Mouse (Mus musculus) neural tube, embryonic 14.5 days (tissue): ENCODE measurements around the gene Limch1. TPM values are rescaled to one million over a fixed set of nuclear protein-coding genes. Genes with fewer than 3 reads are reported as not detected.
A peak's percentile ranks its signal among the peaks of the same experiment; 100 is the strongest.

Experiments
- ATAC-seq: fragments of 200-750 bp; cut with Nextera tagmentation; 2 replicates; pipeline ENCODE4 v1.8.0; 2017; ENCODE audit warnings: low read depth, mild to moderate bottlenecking, moderate TSS enrichment, moderate library complexity
- H3K27ac ChIP-seq: fragments of 300-500 bp; sonication (generic); 2 replicates; pipeline ENCODE4 v1.5.1; 2014; ENCODE audit warnings: low read depth, mild to moderate bottlenecking, control low read depth, low read length, moderate library complexity, mixed read lengths
- H3K27me3 ChIP-seq: fragments of 300-500 bp; sonication (generic); 2 replicates; pipeline ENCODE4 v1.6.1; 2014; ENCODE audit warnings: low read length; ENCODE audit not compliant: control insufficient read depth, insufficient read depth
- H3K36me3 ChIP-seq: fragments of 300-500 bp; sonication (generic); 2 replicates; pipeline ENCODE4 v1.6.1; 2014; ENCODE audit warnings: low read length, mixed read lengths; ENCODE audit not compliant: control insufficient read depth, insufficient read depth
- H3K4me1 ChIP-seq: fragments of 300-500 bp; sonication (generic); 2 replicates; pipeline ENCODE4 v1.6.1; 2014; ENCODE audit warnings: low read length; ENCODE audit not compliant: control insufficient read depth, insufficient read depth
- H3K4me2 ChIP-seq: fragments of 300-500 bp; sonication (generic); 2 replicates; pipeline ENCODE4 v1.6.1; 2014; ENCODE audit warnings: mild to moderate bottlenecking, low read depth, low read length, control low read depth
- H3K4me3 ChIP-seq: fragments of 300-500 bp; sonication (generic); 2 replicates; pipeline ENCODE4 v1.5.1; 2014; ENCODE audit warnings: low read depth, low read length, control low read depth, mixed read lengths
- H3K9ac ChIP-seq: fragments of 300-500 bp; sonication (generic); replicated peaks from 2 replicates; pipeline ENCODE4 v1.6.1; 2014; ENCODE audit warnings: low read depth, mild to moderate bottlenecking, control low read depth, low read length, mixed read lengths
- H3K9me3 ChIP-seq: fragments of 300-500 bp; sonication (generic); 2 replicates; pipeline ENCODE4 v1.6.1; 2016; ENCODE audit warnings: low read length; ENCODE audit not compliant: control insufficient read depth
- WGBS: fragments of 180-500 bp; shearing (Covaris S2); extraction: QIAGEN DNeasy Blood & Tissue Kit; methylation state at CpG from one replicate; pipeline ENCODE4 v1.1.7; 2014; 5-methylcytosine and 5-hydroxymethylcytosine counted together
- polyA plus RNA-seq: library from polyadenylated mRNA; unstranded; fragments of >200 nt; fragmentation: Nextera tagmentation; extraction: Ambion mirVana; gene quantifications from 2 replicates; pipeline ENCODE4 v1.2.1, GENCODE M21; 2014

The Limch1 gene
- polyA plus RNA-seq, 1 experiment from 2014 or later: 81.8 TPM

DNA sequence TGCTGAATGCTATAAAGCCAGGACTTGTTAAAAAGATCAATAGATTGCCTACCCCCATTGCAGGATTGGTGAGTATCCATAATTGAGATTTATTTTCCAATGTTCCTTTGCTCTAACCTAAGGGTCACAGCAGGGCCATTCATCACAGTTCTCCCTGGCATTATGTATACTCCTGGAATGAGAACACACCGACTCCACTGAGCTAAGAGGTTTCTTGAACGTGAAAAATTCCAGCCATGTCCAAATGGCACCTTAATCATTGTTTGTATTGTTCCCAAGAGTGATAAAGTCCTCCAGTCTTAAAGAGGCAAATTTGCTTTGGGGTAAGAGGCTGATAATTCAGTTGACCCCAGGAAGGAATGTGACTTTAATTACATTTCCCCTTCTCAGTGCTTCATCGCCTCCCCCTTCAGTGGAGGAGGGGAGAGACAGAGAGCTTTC lies 136.3 kb downstream of the Limch1 start:
- Histone ChIP-seq H3K9ac (no peak overlapping the region), H3K4me3 (no peak overlapping the region), H3K27ac (no peak overlapping the region), H3K9me3 (no peaks in the 10 kb centered on the region), H3K36me3 (no peaks in the 10 kb centered on the region), H3K4me1 (no peaks in the 10 kb centered on the region), H3K4me2 (no peak overlapping the region), H3K27me3 (no peaks in the 10 kb centered on the region)
- peak; percentile 38; the same call in 1 of the 2 replicates for ATAC-seq
- 17% methylated on average over 3 of the region's 3 CpGs for WGBS

GRCm38 (mm10) chr5:66882718-66883117 lies 137.1 kb downstream of the Limch1 start:
- 94% methylated on average over 13 of the region's 13 CpGs for WGBS
- Histone ChIP-seq H3K4me2 (no peak overlapping the region), H3K27me3 (no peaks in the 10 kb centered on the region), H3K9ac (no peak overlapping the region), H3K36me3 (no peaks in the 10 kb centered on the region), H3K4me1 (no peaks in the 10 kb centered on the region), H3K4me3 (no peak overlapping the region), H3K9me3 (no peaks in the 10 kb centered on the region), H3K27ac (no peak overlapping the region)
- ATAC-seq: no peak

- H3K27me3 ChIP-seq: no peaks in the 10 kb centered on the region
- H3K4me2 ChIP-seq: no peak overlapping the region
- H3K4me1 ChIP-seq: no peaks in the 10 kb centered on the region
- no peaks in the 10 kb centered on the region for H3K9me3 ChIP-seq
- no peaks in the 10 kb centered on the region for H3K36me3 ChIP-seq
- WGBS: 88% methylated on average over 4 of the region's 4 CpGs
- no peak overlapping the region for H3K9ac ChIP-seq
- no peak overlapping the region for H3K4me3 ChIP-seq
- no peak overlapping the region for H3K27ac ChIP-seq
- no peak for ATAC-seq
These were observed 138.9 kb downstream of the Limch1 start for GRCm38 (mm10) chr5:66884505-66884904.

GRCm38 (mm10) chr5:66886410-66887120 lies 140.9 kb downstream of the Limch1 start:
- Histone ChIP-seq H3K4me2 (no peak overlapping the region), H3K9me3 (no peaks in the 10 kb centered on the region), H3K36me3 (no peaks in the 10 kb centered on the region), H3K27ac (no peak overlapping the region), H3K9ac (no peak overlapping the region), H3K27me3 (no peaks in the 10 kb centered on the region), H3K4me3 (no peak overlapping the region), H3K4me1 (no peaks in the 10 kb centered on the region)
- WGBS: 91% methylated on average over 5 of the region's 5 CpGs
- no peak for ATAC-seq

GRCm38 (mm10) chr5:66888061-66888460 lies 142.4 kb downstream of the Limch1 start:
- Histone ChIP-seq H3K4me1 (no peaks in the 10 kb centered on the region), H3K9ac (no peak overlapping the region), H3K9me3 (no peaks in the 10 kb centered on the region), H3K27ac (no peak overlapping the region), H3K4me2 (no peak overlapping the region), H3K27me3 (no peaks in the 10 kb centered on the region), H3K4me3 (no peak overlapping the region), H3K36me3 (no peaks in the 10 kb centered on the region)
- WGBS: 96% methylated on average over 5 of the region's 5 CpGs
- ATAC-seq: no peak

DNA sequence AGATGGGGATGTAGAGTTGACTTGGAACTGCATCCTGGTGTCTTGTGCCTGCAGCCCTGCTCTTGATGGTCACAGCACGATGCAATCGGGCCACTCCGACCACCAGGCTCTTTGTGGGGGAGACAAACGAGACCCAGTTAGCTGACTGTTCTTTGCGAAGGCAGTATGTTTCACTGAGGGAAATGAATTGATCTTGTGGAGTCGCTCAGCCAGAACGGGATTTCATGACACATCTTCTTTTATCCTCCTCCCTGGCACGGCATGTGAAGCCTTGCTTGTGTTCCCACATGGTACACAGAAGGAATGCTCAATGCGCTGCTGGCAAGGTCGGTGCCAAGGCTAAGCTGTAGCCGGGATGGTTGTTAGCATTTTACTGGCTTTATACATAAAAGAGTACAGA lies 143.7 kb downstream of the Limch1 start:
- Histone ChIP-seq H3K9me3 (no peaks in the 10 kb centered on the region), H3K4me2 (no peak overlapping the region), H3K4me3 (no peak overlapping the region), H3K4me1 (no peaks in the 10 kb centered on the region), H3K36me3 (no peaks in the 10 kb centered on the region), H3K9ac (no peak overlapping the region), H3K27ac (peak overlapping the region; percentile 48; the same call in 1 of the 2 replicates), H3K27me3 (no peaks in the 10 kb centered on the region)
- peak; percentile 90 for ATAC-seq
- 55% methylated on average over 11 of the region's 11 CpGs for WGBS

GRCm38 (mm10) chr5:66895440-66896120 lies 150.0 kb downstream of the Limch1 start:
- Histone ChIP-seq H3K4me3 (no peak overlapping the region), H3K4me1 (0 out of 2 replicates have a peak, but pooled peaks cover 5% of the 10 kb centered on the region), H3K36me3 (no peaks in the 10 kb centered on the region), H3K9me3 (no peaks in the 10 kb centered on the region), H3K9ac (no peak overlapping the region), H3K4me2 (no peak overlapping the region), H3K27me3 (no peaks in the 10 kb centered on the region), H3K27ac (no peak overlapping the region)
- 89% methylated on average over 9 of the region's 9 CpGs for WGBS
- ATAC-seq: no peak

DNA sequence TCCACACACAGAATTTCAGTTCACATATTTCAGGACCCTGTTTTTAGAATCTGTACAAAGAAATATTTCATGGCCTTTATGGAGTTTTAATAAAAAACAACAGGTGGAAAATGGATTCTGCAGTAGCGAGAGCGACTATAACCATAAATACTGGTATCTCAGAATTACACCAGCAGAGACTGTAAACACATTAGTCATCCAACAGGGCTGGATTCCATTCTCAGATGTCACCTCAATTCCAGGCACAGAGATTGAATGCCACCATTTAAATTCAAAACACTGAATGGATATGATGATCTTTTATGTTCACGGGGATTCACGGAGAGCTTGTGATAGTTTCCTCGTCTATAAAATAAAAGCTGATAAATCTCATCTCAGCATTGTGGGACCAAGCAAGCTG lies 152.0 kb downstream of the Limch1 start:
- Histone ChIP-seq H3K4me2 (no peak overlapping the region), H3K4me3 (no peak overlapping the region), H3K27me3 (no peaks in the 10 kb centered on the region), H3K27ac (no peak overlapping the region), H3K36me3 (no peaks in the 10 kb centered on the region), H3K9ac (no peak overlapping the region), H3K4me1 (0 out of 2 replicates have a peak, but pooled peaks cover 5% of the 10 kb centered on the region), H3K9me3 (no peaks in the 10 kb centered on the region)
- ATAC-seq: peak; percentile 44; the same call in 1 of the 2 replicates
- 68% methylated on average over 5 of the region's 5 CpGs for WGBS

DNA sequence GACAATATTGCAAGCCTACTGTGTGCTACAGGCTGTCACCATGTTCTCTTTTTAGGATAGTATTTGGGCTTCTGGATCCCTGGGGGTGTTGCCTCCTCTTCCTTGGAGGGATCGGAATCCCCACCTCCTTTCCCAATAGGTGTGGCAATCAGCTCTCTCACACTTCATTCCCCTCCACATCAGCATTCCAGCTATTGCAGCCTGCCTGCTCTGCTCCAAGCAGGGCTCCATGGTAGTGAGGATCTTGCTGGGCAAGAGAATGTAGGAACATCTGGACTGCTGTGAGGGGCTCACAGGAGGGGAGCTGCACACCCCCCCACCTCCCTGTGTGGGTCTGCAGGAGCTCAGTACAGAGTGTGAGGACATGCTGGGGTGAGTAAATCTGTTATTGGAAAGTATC lies 152.6 kb downstream of the Limch1 start:
- Histone ChIP-seq H3K4me2 (no peak overlapping the region), H3K4me1 (0 out of 2 replicates have a peak, but pooled peaks cover 5% of the 10 kb centered on the region), H3K27ac (peak overlapping the region; percentile 40; the same call in 1 of the 2 replicates), H3K27me3 (no peaks in the 10 kb centered on the region), H3K9me3 (no peaks in the 10 kb centered on the region), H3K36me3 (no peaks in the 10 kb centered on the region), H3K4me3 (no peak overlapping the region), H3K9ac (no peak overlapping the region)
- WGBS: 70% methylated on average over 1 of the region's 1 CpGs
- no peak; the same call in 1 of the 2 replicates for ATAC-seq
